Mouse (Mus musculus) left cerebral cortex, adult 2 months (tissue): ENCODE measurements around the gene Htra2. TPM values are rescaled to one million over a fixed set of nuclear protein-coding genes. Genes with fewer than 3 reads are reported as not detected.

Experiments used
- DNase-seq, 2 experiments: peaks; one replicate each; pipeline ENCODE4 v3.0.0; 2021 to 2022; ENCODE audit warnings: low spot score in 2 of 2, mixed read lengths in 1 of 2; ENCODE audit errors: extremely low spot score in 1 of 2
- H3K27ac ChIP-seq: fragments of 200-600 bp; 2 replicates; pipeline ENCODE4 v1.8.1; 2022
- H3K4me3 ChIP-seq: fragments of 200-600 bp; 2 replicates; pipeline ENCODE4 v1.8.1; 2022
- CTCF ChIP-seq: fragments of 200-600 bp; IDR thresholded peaks from 2 replicates; pipeline ENCODE4 v1.8.1; 2022; ENCODE audit warnings: antibody characterized with exemption, mild to moderate bottlenecking, moderate library complexity
- intact Hi-C: fragments of 180-260 bp; cut with DNase I; formaldehyde crosslinking; loops from one replicate; pipeline ENCODE4 v1.15.1; 2025
- total RNA-seq, 2 experiments: library from RNA; stranded (reverse); gene quantifications; 2 replicates each; pipeline ENCODE4 v1.2.3; 2021

Htra2 gene
- total RNA-seq, 2 experiments from 2014 or later: 42.2 to 47.0 TPM

GRCm38 (mm10) chr6:83027706-83028105 lies 27.4 kb downstream of the Htra2 start:
- DNase-seq: no peak
- H3K4me3 ChIP-seq: no peak overlapping the region
- no peak for TF ChIP-seq CTCF
- intact Hi-C loops: no loop called here
- H3K27ac ChIP-seq: no peak overlapping the region

GRCm38 (mm10) chr6:83027293-83027692 lies 27.8 kb downstream of the Htra2 start:
- H3K4me3 ChIP-seq: no peak overlapping the region
- no peak for DNase-seq
- H3K27ac ChIP-seq: no peak overlapping the region
- no peak for TF ChIP-seq CTCF
- intact Hi-C loops: no loop called here

- TF ChIP-seq CTCF: no peak
Observed at GRCm38 (mm10) chr6:83025221-83025620, 29.9 kb downstream of the Htra2 start.

GRCm38 (mm10) chr6:83024421-83024820 lies 30.7 kb downstream of the Htra2 start:
- TF ChIP-seq CTCF: no peak
- DNase-seq: no peak
- Histone ChIP-seq H3K27ac (no peak overlapping the region), H3K4me3 (no peak overlapping the region)
- intact Hi-C loops: no loop called here

More at GRCm38 (mm10) chr6:83025221-83025620, 29.9 kb downstream of the Htra2 start:
- no peak overlapping the region for H3K4me3 ChIP-seq
- no peak overlapping the region for H3K27ac ChIP-seq
- no peak for DNase-seq
- intact Hi-C loops: no loop called here

GRCm38 (mm10) chr6:83023786-83024185 lies 31.3 kb downstream of the Htra2 start:
- intact Hi-C loops: no loop called here
- TF ChIP-seq CTCF: no peak
- no peak overlapping the region for H3K27ac ChIP-seq
- no peak overlapping the region for H3K4me3 ChIP-seq
- no peak for DNase-seq

- DNase-seq: no peak
Observed at GRCm38 (mm10) chr6:83023008-83023407, 32.1 kb downstream of the Htra2 start.

GRCm38 (mm10) chr6:83020836-83021593 lies 34.1 kb downstream of the Htra2 start:
- no peak for DNase-seq
- no peak for TF ChIP-seq CTCF
- no peak overlapping the region for H3K4me3 ChIP-seq
- no peak overlapping the region for H3K27ac ChIP-seq
- intact Hi-C loops: no loop called here

More at GRCm38 (mm10) chr6:83023008-83023407, 32.1 kb downstream of the Htra2 start:
- no peak for TF ChIP-seq CTCF
- intact Hi-C loops: no loop called here
- Histone ChIP-seq H3K4me3 (no peak overlapping the region), H3K27ac (no peak overlapping the region)

- no peak for TF ChIP-seq CTCF
- DNase-seq: no peak
- intact Hi-C loops: no loop called here
- Histone ChIP-seq H3K4me3 (no peak overlapping the region), H3K27ac (no peak overlapping the region)
Observed at GRCm38 (mm10) chr6:83020121-83020520, 35.0 kb downstream of the Htra2 start.

GRCm38 (mm10) chr6:83019044-83019443 lies 36.0 kb downstream of the Htra2 start:
- intact Hi-C loops: no loop called here
- TF ChIP-seq CTCF: no peak
- DNase-seq: no peak

GRCm38 (mm10) chr6:83017190-83017589 lies 37.9 kb downstream of the Htra2 start:
- no peak for TF ChIP-seq CTCF

More at GRCm38 (mm10) chr6:83019044-83019443, 36.0 kb downstream of the Htra2 start:
- Histone ChIP-seq H3K4me3 (no peak overlapping the region), H3K27ac (no peak overlapping the region)

GRCm38 (mm10) chr6:83015749-83016148 lies 39.3 kb downstream of the Htra2 start:
- H3K4me3 ChIP-seq: no peak overlapping the region
- TF ChIP-seq CTCF: no peak
- intact Hi-C loops: no loop called here
- H3K27ac ChIP-seq: no peak overlapping the region
- no peak for DNase-seq

More at GRCm38 (mm10) chr6:83017190-83017589, 37.9 kb downstream of the Htra2 start:
- Histone ChIP-seq H3K27ac (no peak overlapping the region), H3K4me3 (no peak overlapping the region)
- DNase-seq: no peak
- intact Hi-C loops: no loop called here

GRCm38 (mm10) chr6:83014482-83015466 lies 40.3 kb downstream of the Htra2 start:
- DNase-seq: no peak
- TF ChIP-seq CTCF: no peak
- H3K4me3 ChIP-seq: no peak overlapping the region
- intact Hi-C loops: no loop called here
- no peak overlapping the region for H3K27ac ChIP-seq
